Mouse (Mus musculus): ENCODE measurements around the gene Ttc30a1. TPM values are rescaled to one million over a fixed set of nuclear protein-coding genes. Genes with fewer than 3 reads are reported as not detected.
"Not testable (repeated sequence)": the region's sequence is repeated elsewhere in the genome, so short reads cannot be mapped to it uniquely, and the experiment has no call there.

Gene Ttc30a1
- total RNA-seq, 2 experiments from 2014 or later = 0.82 to 1.1 TPM

DNA sequence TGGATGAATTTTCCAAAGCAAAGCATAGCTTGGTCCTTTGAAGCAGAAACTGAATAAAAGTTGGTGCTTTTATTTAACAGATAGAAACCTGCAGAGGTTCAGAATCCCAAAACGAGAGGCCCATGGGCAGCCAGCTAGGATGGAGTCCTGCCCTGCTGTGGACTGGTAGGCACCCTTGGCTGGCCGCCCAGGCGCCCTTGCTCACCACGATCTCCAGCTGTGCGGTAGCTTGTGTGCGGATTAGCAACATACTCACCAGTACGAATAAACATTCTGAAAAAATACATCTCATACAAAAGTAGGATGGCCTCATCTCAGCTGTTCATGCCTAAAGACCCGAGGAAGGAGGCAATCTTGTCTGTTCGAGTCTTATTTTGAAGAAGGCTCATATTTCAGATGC lies 6.0 kb upstream of the Ttc30a1 start:
- intact Hi-C loops (cut with DNase I; ENCODE audit: low total_unique reads) = no loop called here
- DNase-seq = no peak

DNA sequence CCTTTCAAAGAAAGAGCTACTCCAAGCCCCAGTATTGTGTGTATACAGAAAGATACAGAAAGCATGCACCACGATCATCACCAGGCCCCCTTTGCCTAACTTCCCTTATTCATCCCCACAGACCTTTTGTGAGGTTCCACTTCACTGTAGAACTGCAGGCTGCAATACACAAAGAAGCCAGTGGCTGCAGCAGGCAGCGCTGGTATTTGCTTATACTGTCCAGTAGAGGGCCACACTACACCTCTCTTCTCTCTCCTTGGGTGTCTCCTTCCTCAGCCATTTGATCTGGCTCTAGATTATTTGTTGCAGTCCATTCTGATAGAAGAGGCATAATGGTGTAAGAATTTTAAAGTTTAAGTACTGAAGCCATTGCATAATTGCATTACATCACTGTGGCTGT lies 3.4 kb upstream of the Ttc30a1 start:
- peak; percentile 49 for DNase-seq
- intact Hi-C loops (cut with DNase I; ENCODE audit: low total_unique reads) = no loop called here

GRCm38 (mm10) chr2:75983847-75984246 lies 2.1 kb upstream of the Ttc30a1 start:
- DNase-seq = no peak
- intact Hi-C loops (cut with DNase I; ENCODE audit: low total_unique reads) = no loop called here

- intact Hi-C loops (cut with DNase I; ENCODE audit: low total_unique reads) = no loop called here
- DNase-seq = no peak
These were observed 1.3 kb upstream of the Ttc30a1 start for GRCm38 (mm10) chr2:75983091-75983490.

DNA sequence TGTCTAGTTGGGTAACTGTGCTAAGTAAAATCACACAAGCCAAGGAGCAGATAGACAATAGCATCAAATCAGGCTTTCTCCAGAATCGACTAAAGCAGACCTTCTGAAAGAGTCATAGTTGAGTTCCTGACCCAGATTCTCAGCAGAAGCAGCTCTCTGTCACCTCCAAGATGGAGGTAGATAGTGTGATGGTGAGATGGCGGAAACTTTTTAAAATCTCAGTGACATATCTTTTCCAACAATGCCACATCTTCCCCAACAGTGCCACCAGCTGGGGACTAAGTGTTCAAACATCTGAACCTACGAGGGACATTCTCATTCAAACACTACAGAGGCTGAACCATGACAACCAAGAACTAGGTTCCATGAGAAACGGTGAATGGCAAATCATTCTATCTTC lies 859 bp upstream of the Ttc30a1 start:
- intact Hi-C loops (cut with DNase I; ENCODE audit: low total_unique reads) = no loop called here
- no peak for DNase-seq

GRCm38 (mm10) chr2:75980933-75981439 lies 781 bp downstream of the Ttc30a1 start:
- DNase-seq; intact Hi-C loops (cut with DNase I; ENCODE audit: low total_unique reads): not testable (repeated sequence)

DNA sequence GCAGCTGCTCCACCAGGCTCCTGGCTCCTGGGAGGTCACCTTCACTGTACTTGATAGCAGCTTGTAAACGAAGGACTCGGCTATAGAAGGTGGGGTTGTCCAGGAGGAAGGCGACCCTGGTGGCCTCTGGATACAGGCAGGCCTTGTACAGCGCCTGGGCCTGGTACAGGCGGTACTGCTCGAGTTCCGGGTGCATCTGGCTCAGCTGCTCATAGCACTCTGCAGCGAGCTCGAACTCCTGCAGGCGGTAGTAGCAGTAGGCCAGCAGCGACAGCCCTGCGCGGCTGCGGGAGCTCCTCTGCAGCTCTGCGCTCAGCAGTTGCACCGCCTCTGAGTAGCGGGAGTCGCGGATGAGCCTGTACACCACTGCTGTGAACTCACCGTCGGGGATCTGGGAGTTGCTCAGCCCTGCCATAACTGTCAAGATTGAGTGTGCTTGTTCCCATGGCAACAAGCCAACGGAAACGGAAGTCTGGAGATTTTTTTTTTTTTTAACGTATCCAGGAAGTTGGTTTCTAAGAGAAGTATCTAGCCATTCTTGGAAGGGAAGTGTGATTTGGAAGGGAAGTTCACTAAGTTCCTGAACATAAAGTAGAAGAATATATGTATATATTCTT lies 3.9 kb downstream of the Ttc30a1 start, which contains the start of gene Ttc30a2:
Gene Ttc30a2, minus strand, starts transcription at position 419 of the 617 bp plus-strand sequence.
- intact Hi-C loops (cut with DNase I; ENCODE audit: low total_unique reads); DNase-seq: not testable (repeated sequence)

- DNase-seq; intact Hi-C loops (cut with DNase I; ENCODE audit: low total_unique reads): not testable (repeated sequence)
These were observed 5.7 kb downstream of the Ttc30a1 start for GRCm38 (mm10) chr2:75976070-75976469.

GRCm38 (mm10) chr2:75974131-75974530 lies 7.6 kb downstream of the Ttc30a1 start:
- intact Hi-C loops (cut with DNase I; ENCODE audit: low total_unique reads) = no loop called here
- DNase-seq = no peak

- intact Hi-C loops (cut with DNase I; ENCODE audit: low total_unique reads) = loop anchor here (5.0 to 10.0 kb wide), 3 partner anchors 78 to 360 kb away; no protein-coding TSS in a partner anchor
- peak; percentile 41 for DNase-seq
These were observed 16.8 kb downstream of the Ttc30a1 start for GRCm38 (mm10) chr2:75964972-75965371.

DNA sequence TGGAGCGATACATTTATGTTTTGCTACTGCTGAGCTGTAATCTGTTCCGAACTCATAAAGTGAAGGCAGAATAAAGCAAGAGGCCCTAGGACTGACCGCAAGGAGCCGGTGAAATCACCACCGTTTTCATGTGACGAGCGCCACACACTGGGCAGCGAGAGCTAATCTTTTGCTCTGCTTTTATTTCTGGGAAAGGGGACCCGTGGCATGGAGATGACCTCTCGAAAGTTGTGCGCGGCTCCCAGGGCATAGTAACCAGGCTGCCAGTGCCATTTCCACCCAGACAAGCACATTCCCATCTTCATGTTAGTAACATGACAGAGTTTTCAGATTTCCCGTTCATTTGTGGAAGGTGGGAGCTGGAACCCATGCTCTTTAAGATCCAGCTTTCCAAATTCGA lies 17.3 kb downstream of the Ttc30a1 start:
- intact Hi-C loops (cut with DNase I; ENCODE audit: low total_unique reads) = loop anchor here (5.0 to 10.0 kb wide), 3 partner anchors 77 to 360 kb away; no protein-coding TSS in a partner anchor
- peak; percentile 77 for DNase-seq

DNA sequence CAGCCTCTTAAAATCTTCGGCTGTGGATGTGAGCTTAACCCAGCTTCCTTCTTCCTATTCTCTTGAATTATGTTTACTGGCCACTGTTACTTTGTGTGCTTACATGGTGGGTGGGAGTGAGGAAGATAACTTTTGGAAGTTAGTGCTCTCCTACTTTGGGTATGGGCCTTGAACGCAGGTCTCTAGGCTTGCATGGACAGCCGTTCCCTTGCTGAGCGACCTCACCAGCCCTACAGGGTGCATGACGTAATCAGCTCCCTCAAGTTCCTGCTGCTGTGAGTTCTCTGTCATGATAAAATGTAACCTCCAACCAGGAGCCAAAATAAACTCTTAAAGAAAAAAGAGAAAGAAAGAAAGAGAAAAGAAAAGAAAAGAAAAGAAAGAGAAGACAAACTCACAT lies 17.7 kb downstream of the Ttc30a1 start:
- no peak for DNase-seq
- intact Hi-C loops (cut with DNase I; ENCODE audit: low total_unique reads) = loop anchor here (5.0 to 10.0 kb wide), 3 partner anchors 77 to 359 kb away; no protein-coding TSS in a partner anchor

DNA sequence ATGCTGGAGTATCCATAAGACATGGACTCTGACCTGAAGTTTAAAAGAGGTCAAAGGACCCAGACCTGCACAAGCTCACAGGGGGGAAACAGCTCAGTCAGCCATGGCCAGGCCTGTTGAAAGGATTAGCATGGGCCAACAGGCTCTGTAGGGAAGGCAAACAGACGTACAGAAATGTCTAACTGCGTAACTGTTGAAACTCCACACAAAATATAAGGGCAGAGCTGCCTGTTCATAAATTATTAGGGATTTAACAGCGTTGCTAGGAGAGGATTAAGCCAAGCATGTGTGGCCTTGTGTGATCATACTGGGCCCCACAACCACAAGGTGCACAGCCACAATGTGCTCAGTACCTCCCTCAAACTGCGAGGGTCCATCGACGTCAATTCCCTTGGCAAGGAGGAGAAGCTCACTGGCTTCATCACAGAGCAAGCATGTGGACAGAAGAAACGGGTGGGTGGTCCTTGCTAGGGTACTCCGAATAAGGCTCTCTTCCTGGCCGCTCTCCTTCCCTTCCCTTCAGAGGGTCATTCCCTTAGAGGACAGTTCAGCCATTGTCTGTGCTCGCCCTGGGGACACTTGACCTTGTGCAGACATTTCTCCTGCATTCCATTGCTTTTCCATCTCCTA lies 18.4 kb downstream of the Ttc30a1 start:
- intact Hi-C loops (cut with DNase I; ENCODE audit: low total_unique reads) = loop anchor here (5.0 to 10.0 kb wide), 3 partner anchors 76 to 359 kb away; no protein-coding TSS in a partner anchor
- DNase-seq = no peak

DNA sequence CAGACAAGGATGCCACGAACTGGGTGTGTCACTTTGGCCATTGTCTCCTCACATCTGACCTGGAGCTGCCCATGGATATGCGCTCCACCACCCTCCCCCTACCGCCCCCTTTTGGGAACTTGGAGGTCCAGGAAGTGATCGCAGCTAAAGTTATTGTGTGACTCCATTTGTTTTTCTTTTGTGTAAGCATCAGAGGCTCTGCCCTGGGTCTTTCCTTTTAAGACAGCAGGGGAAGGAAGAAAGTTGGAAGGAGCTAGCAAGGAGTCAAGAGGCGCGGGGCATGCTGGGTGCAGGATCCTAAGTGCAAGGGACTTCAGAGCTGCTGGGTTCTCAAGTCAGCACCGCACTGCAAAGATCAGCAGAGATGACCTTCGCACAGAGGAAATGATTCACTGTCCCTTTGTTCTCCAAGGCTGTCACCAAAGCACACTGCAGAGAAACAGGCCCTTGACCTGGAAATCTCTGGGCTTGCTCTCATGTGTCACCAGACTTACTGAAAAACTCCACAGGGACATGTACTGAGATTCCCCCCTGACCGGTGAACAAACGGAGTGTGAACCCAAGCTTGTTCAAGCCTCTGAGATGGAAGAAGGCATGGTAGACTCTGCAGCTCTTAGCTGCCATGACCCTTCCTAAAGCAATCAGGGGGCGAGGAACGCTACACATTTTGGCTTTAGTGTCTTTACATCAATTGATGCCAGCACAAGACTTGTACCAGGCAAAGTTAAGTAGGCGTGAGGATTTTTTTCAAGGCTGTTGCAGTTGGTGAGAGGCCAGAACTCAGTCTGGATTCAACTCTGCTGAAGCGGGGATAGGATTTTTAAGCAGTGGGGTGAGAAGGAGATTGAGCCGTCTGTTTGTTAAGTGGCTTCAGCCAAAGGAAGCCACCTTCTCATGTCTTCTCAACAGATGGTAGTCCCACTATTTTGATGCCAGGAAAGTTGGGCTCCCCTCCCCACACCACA lies 21.1 kb downstream of the Ttc30a1 start:
- peak; percentile 19 for DNase-seq

GRCm38 (mm10) chr2:75959850-75960365 lies 21.9 kb downstream of the Ttc30a1 start:
- intact Hi-C loops (cut with DNase I; ENCODE audit: low total_unique reads) = loop anchor here (5.0 to 10.0 kb wide), 3 partner anchors 73 to 355 kb away; no protein-coding TSS in a partner anchor
- peak; percentile 24 for DNase-seq

More for the DNA sequence above, 21.1 kb downstream of the Ttc30a1 start:
- intact Hi-C loops (cut with DNase I; ENCODE audit: low total_unique reads) = loop anchor here (5.0 to 10.0 kb wide), 3 partner anchors 73 to 356 kb away; no protein-coding TSS in a partner anchor

DNA sequence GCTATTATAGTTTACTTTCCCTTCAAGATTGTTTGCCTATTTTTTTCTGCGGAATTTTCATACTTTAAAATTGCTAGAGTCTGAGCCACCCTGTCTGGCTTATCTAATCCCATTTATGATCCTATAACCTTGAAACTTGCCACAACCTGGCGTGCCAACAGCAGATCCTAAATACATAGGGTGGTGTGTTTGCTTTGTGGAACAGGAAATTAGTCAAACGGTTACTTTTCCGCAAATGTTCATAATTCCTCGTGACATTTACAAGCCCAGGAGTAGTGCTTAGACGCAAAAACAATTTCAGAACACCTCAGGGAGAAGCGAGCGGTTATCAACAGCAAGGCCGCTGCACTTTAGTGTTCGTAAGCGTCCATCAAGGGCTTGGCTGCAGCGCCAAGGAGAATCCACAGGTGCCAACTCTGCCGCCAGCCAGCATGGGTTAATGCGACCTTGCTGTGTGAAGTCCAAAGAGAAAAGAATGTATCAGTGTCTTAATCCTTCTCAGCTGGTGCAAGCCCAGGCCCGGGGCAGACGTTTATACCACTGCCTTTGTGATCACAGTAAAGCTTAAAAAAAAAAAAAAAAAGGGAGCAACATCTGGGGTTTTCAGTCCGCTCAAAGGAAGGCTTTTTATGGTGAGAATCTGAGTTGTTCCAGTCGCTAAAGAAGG lies 22.5 kb downstream of the Ttc30a1 start:
- intact Hi-C loops (cut with DNase I; ENCODE audit: low total_unique reads) = no loop called here
- DNase-seq = no peak

- intact Hi-C loops (cut with DNase I; ENCODE audit: low total_unique reads) = no loop called here
- DNase-seq = no peak
These were observed 26.1 kb downstream of the Ttc30a1 start for GRCm38 (mm10) chr2:75955709-75956108.

- intact Hi-C loops (cut with DNase I; ENCODE audit: low total_unique reads) = no loop called here
- DNase-seq = no peak
These were observed 28.4 kb downstream of the Ttc30a1 start for GRCm38 (mm10) chr2:75953320-75953719.

DNA sequence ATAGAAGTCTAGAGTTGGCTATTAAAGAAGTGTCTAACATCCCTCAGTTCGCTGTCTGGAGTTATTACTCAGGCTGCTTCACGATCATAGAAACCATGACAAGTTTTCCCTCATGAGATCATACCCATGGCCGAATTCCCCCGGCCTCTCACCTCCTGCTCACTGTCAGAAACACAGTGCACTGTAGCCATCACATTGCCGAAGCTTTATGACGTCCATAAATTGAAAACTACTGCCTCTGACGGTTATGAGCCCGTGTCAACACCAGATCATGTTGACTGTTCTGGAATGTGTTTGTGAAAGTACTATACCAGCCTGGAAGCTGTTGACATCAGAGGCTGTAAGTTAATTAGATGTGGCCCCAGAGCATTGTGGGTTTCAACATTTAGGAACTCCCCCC lies 31.1 kb downstream of the Ttc30a1 start:
- no peak for DNase-seq
- intact Hi-C loops (cut with DNase I; ENCODE audit: low total_unique reads) = no loop called here
